Mouse (Mus musculus) kidney, postnatal 0 days (tissue): ENCODE measurements around the gene Os9. TPM values are rescaled to one million over a fixed set of nuclear protein-coding genes. Genes with fewer than 3 reads are reported as not detected.

Experiments used
- ATAC-seq: fragments of 200-750 bp; cut with Nextera tagmentation; replicated peaks from 2 replicates; pipeline ENCODE4 v1.8.0; 2017; ENCODE audit warnings: low read depth, moderate number of reproducible peaks, moderate TSS enrichment, moderate library complexity; ENCODE audit not compliant: low FRiP score
- DNase-seq: peaks from one replicate; pipeline ENCODE4 v3.0.0-alpha.2; 2016; ENCODE audit warnings: low spot score
- H3K27ac ChIP-seq: fragments of 300-500 bp; sonication (generic); 2 replicates; pipeline ENCODE4 v1.5.1; 2014; ENCODE audit warnings: mild to moderate bottlenecking
- H3K27me3 ChIP-seq: fragments of 300-500 bp; sonication (generic); 2 replicates; pipeline ENCODE4 v1.6.1; 2014; ENCODE audit warnings: low read length, mixed read lengths; ENCODE audit not compliant: insufficient read depth
- H3K36me3 ChIP-seq: fragments of 300-500 bp; sonication (generic); 2 replicates; pipeline ENCODE4 v1.6.1; 2014; ENCODE audit warnings: low read length, mixed read lengths; ENCODE audit not compliant: insufficient read depth
- H3K4me1 ChIP-seq: fragments of 300-500 bp; sonication (generic); replicated peaks from 2 replicates; pipeline ENCODE4 v1.6.1; 2014; ENCODE audit warnings: antibody characterized with exemption, low read length, mixed read lengths; ENCODE audit not compliant: insufficient read depth
- H3K4me2 ChIP-seq: fragments of 300-500 bp; sonication (generic); 2 replicates; pipeline ENCODE4 v1.6.1; 2014; ENCODE audit warnings: mild to moderate bottlenecking, low read length, moderate library complexity, mixed read lengths
- H3K4me3 ChIP-seq: fragments of 300-500 bp; sonication (generic); replicated peaks from 2 replicates; pipeline ENCODE4 v1.5.1; 2014; ENCODE audit warnings: low read depth, low read length
- H3K9ac ChIP-seq: fragments of 300-500 bp; sonication (generic); 2 replicates; pipeline ENCODE4 v1.6.1; 2014; ENCODE audit warnings: low read depth, low read length
- H3K9me3 ChIP-seq: fragments of 300-500 bp; sonication (generic); replicated peaks from 2 replicates; pipeline ENCODE4 v1.6.1; 2016; ENCODE audit warnings: low read length, inconsistent platforms, mixed read lengths
- CTCF ChIP-seq: IDR thresholded peaks from 2 replicates; pipeline ENCODE4 v1.5.1; 2016; ENCODE audit warnings: antibody characterized with exemption, low read depth, mild to moderate bottlenecking, moderate library complexity
- WGBS: fragments of 180-500 bp; shearing (Covaris S2); extraction: QIAGEN DNeasy Blood & Tissue Kit; methylation state at CpG from one replicate; pipeline ENCODE4 v1.1.7; 2014; 5-methylcytosine and 5-hydroxymethylcytosine counted together
- polyA plus RNA-seq: library from polyadenylated mRNA; unstranded; fragments of >200 nt; fragmentation: Nextera tagmentation; extraction: Ambion mirVana; gene quantifications from 2 replicates; pipeline ENCODE4 v1.2.1, GENCODE M21; 2015

Os9 gene
- polyA plus RNA-seq, 1 experiment from 2014 or later: 107 TPM

GRCm38 (mm10) chr10:127111001-127111887 lies 9.7 kb downstream of the Os9 start:
- Histone ChIP-seq H3K27ac (no peak overlapping the region), H3K9me3 (no peaks in the 10 kb centered on the region), H3K9ac (no peak overlapping the region), H3K27me3 (no peaks in the 10 kb centered on the region), H3K4me1 (no peaks in the 10 kb centered on the region), H3K4me3 (no peak overlapping the region), H3K36me3 (0 out of 2 replicates have a peak, but pooled peaks cover 8% of the 10 kb centered on the region), H3K4me2 (no peak overlapping the region)
- TF ChIP-seq CTCF: peak; percentile 43
- no peak for DNase-seq
- 90% methylated on average over 15 of the region's 15 CpGs for WGBS
- ATAC-seq: no peak

DNA sequence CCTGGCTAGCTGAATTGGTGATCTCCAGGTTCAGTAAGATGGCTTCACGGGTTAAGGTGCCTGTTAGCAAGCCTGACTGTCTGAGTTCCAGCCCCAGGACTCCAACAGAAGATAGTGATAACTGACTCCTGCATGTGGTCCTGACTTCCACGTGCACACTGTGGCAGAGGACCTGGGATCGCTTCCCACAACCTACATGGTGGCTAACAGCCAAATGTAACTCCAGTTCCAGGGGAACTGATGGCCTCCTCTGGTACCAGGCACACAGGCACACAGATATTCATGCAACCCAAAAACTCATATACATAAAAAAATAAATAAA lies 12.7 kb downstream of the Os9 start:
- H3K9me3 ChIP-seq: no peaks in the 10 kb centered on the region
- H3K27ac ChIP-seq: no peak overlapping the region
- H3K4me1 ChIP-seq: no peaks in the 10 kb centered on the region
- no peak overlapping the region for H3K4me2 ChIP-seq
- no peak for ATAC-seq
- no peak for TF ChIP-seq CTCF
- 80% methylated on average over 3 of the region's 3 CpGs for WGBS
- no peak overlapping the region for H3K4me3 ChIP-seq
- no peaks in the 10 kb centered on the region for H3K27me3 ChIP-seq
- no peak overlapping the region for H3K9ac ChIP-seq
- no peak for DNase-seq
- H3K36me3 ChIP-seq: 0 out of 2 replicates have a peak, but pooled peaks cover 3% of the 10 kb centered on the region

DNA sequence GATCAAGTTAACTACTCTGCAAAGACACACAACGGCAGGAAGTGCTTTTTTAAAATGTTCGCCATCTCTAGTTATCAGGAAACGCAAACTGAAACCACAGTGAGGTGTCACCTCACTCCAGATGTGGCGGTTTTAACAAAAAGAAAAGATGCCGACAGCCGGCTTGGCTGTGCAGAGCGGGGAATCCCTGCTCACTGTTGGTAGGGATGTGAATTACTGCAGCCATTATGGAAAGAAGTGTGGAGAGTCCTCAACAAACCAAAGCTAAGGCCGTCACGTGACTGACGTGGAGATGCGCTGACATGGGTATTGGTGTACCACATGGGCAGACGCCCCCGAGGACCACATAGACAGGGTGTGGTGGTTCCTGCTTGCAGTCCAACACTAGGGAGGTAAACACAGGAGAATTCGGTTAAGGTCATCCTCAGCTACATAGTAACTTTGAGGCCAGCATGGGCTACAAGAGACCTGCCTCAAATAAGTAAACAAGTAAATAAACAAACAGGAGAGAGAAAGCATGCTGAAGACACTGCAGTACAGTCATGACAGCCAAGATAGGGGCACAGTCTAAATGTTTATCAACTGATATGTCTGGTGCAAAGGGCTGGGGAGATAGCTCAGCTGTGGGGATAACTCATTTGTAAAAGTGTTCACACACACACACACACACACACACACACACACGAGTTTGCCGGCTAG lies 13.2 kb downstream of the Os9 start:
- Histone ChIP-seq H3K27me3 (no peaks in the 10 kb centered on the region), H3K4me1 (no peaks in the 10 kb centered on the region), H3K36me3 (0 out of 2 replicates have a peak, but pooled peaks cover 3% of the 10 kb centered on the region), H3K9ac (no peak overlapping the region), H3K4me3 (no peak overlapping the region), H3K9me3 (no peaks in the 10 kb centered on the region), H3K27ac (no peak overlapping the region), H3K4me2 (no peak overlapping the region)
- WGBS: 85% methylated on average over 16 of the region's 16 CpGs
- DNase-seq: no peak
- ATAC-seq: no peak
- no peak for TF ChIP-seq CTCF

- H3K4me3 ChIP-seq: no peak overlapping the region
- 82% methylated on average over 7 of the region's 7 CpGs for WGBS
- TF ChIP-seq CTCF: no peak
Measured at GRCm38 (mm10) chr10:127103631-127104030, 17.3 kb downstream of the Os9 start.

GRCm38 (mm10) chr10:127101151-127101550 lies 19.8 kb downstream of the Os9 start:
- no peak overlapping the region for H3K4me3 ChIP-seq
- no peak overlapping the region for H3K4me2 ChIP-seq
- 82% methylated on average over 6 of the region's 6 CpGs for WGBS
- H3K4me1 ChIP-seq: no peaks in the 10 kb centered on the region
- DNase-seq (no peak), ATAC-seq (no peak)
- no peaks in the 10 kb centered on the region for H3K27me3 ChIP-seq
- H3K36me3 ChIP-seq: peaks cover 16% of the 10 kb centered on the region; the same call in 1 of the 2 replicates
- no peak overlapping the region for H3K9ac ChIP-seq
- no peak for TF ChIP-seq CTCF
- no peak overlapping the region for H3K27ac ChIP-seq
- no peaks in the 10 kb centered on the region for H3K9me3 ChIP-seq

More at GRCm38 (mm10) chr10:127103631-127104030, 17.3 kb downstream of the Os9 start:
- no peak overlapping the region for H3K27ac ChIP-seq
- H3K4me2 ChIP-seq: no peak overlapping the region
- no peaks in the 10 kb centered on the region for H3K4me1 ChIP-seq
- DNase-seq: no peak
- no peak for ATAC-seq
- no peaks in the 10 kb centered on the region for H3K9me3 ChIP-seq
- no peaks in the 10 kb centered on the region for H3K36me3 ChIP-seq
- no peaks in the 10 kb centered on the region for H3K27me3 ChIP-seq
- H3K9ac ChIP-seq: no peak overlapping the region

DNA sequence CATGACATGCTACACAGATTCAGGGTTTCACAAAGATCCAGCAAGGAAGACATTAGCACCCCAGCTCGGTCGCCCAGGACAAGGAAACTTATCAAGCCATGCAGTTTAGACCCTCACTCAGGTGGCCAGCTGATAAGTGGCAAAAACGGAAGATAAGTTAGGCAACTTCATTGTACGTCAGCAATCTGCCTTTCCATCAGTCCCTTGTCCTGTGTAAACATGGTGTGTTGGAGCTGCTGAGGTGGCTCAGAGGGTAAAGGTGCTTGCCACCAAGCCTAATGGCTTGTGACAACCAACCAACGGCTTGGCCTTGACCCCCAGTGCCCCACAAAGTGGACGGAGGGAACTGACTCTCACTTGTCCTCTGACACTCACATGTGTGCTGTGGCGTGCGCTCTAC lies 20.5 kb downstream of the Os9 start:
- no peak overlapping the region for H3K4me3 ChIP-seq
- DNase-seq (no peak), ATAC-seq (no peak)
- WGBS: 76% methylated on average over 8 of the region's 8 CpGs
- no peaks in the 10 kb centered on the region for H3K27me3 ChIP-seq
- H3K36me3 ChIP-seq: peaks cover 19% of the 10 kb centered on the region; the same call in 1 of the 2 replicates
- no peak overlapping the region for H3K27ac ChIP-seq
- H3K4me1 ChIP-seq: no peaks in the 10 kb centered on the region
- no peaks in the 10 kb centered on the region for H3K9me3 ChIP-seq
- no peak for TF ChIP-seq CTCF
- no peak overlapping the region for H3K9ac ChIP-seq
- H3K4me2 ChIP-seq: no peak overlapping the region
